Mouse (Mus musculus): ENCODE results near the gene Hoxd4. TPM values are rescaled to one million over a fixed set of nuclear protein-coding genes. Genes with fewer than 3 reads are reported as not detected.

Gene Hoxd4
- polyA plus RNA-seq, 1 experiment from 2014 or later = 4.4 TPM

- Histone ChIP-seq H3K4me3 (replicated peaks; ENCODE audit: low read depth, low read length) (peak within 1 kb of the TSS; percentile 82), H3K36me3 (ENCODE audit: insufficient read depth, low read length) (no peaks in the 10 kb centered on the region), H3K9ac (ENCODE audit: low read depth, low read length) (peak within 1 kb of the TSS; percentile 98), H3K27ac (peak within 1 kb of the TSS; percentile 96), H3K27me3 (ENCODE audit: insufficient read depth, low read length) (peaks cover 7% of the 10 kb centered on the region), H3K4me1 (replicated peaks; ENCODE audit: insufficient read depth, low read length) (peaks cover 13% of the 10 kb centered on the region), H3K4me2 (ENCODE audit: low read length) (peak within 1 kb of the TSS; percentile 76), H3K9me3 (replicated peaks; ENCODE audit: low read length) (no peaks in the 10 kb centered on the region)
- no peak for ATAC-seq (replicated peaks; ENCODE audit: low FRiP score, low read depth)
- WGBS = 4% methylated on average over 15 of the region's 15 CpGs
- TF ChIP-seq CTCF (IDR thresholded peaks at IDR 0.05; ENCODE audit: low read depth) = no peak
- peak; percentile 88 for DNase-seq (ENCODE audit: low spot score)
These were observed 32.7 kb upstream of the Hoxd4 start, which contains the start of gene Hoxd11 for GRCm38 (mm10) chr2:74678891-74679595. Hoxd11 (plus strand) TSS chr2:74679557.

- under 1% methylated on average over 26 of the region's 26 CpGs for WGBS
- no peak for TF ChIP-seq CTCF (IDR thresholded peaks at IDR 0.05; ENCODE audit: low read depth)
- H3K9me3 ChIP-seq (replicated peaks; ENCODE audit: low read length) = no peaks in the 10 kb centered on the region
- DNase-seq (ENCODE audit: low spot score) (no peak), ATAC-seq (replicated peaks; ENCODE audit: low FRiP score, low read depth) (no peak)
- peak overlapping the region; percentile 96 for H3K27ac ChIP-seq
- peak overlapping the region; percentile 76 for H3K4me2 ChIP-seq (ENCODE audit: low read length)
- H3K4me1 ChIP-seq (replicated peaks; ENCODE audit: insufficient read depth, low read length) = peaks cover 12% of the 10 kb centered on the region
- H3K4me3 ChIP-seq (replicated peaks; ENCODE audit: low read depth, low read length) = peak overlapping the region; percentile 82
- peaks cover 5% of the 10 kb centered on the region; the same call in 1 of the 2 replicates for H3K27me3 ChIP-seq (ENCODE audit: insufficient read depth, low read length)
- H3K36me3 ChIP-seq (ENCODE audit: insufficient read depth, low read length) = no peaks in the 10 kb centered on the region
- H3K9ac ChIP-seq (ENCODE audit: low read depth, low read length) = peak overlapping the region; percentile 98
These were observed 32.1 kb upstream of the Hoxd4 start for GRCm38 (mm10) chr2:74679596-74679971.

- WGBS = 1% methylated on average over 23 of the region's 23 CpGs
- H3K4me2 ChIP-seq (ENCODE audit: low read length) = peak overlapping the region; percentile 76
- H3K36me3 ChIP-seq (ENCODE audit: insufficient read depth, low read length) = no peaks in the 10 kb centered on the region
- ATAC-seq (replicated peaks; ENCODE audit: low FRiP score, low read depth) = no peak
- peak overlapping the region; percentile 82 for H3K4me3 ChIP-seq (replicated peaks; ENCODE audit: low read depth, low read length)
- H3K27ac ChIP-seq = peak overlapping the region; percentile 96
- H3K27me3 ChIP-seq (ENCODE audit: insufficient read depth, low read length) = peaks cover 5% of the 10 kb centered on the region; the same call in 1 of the 2 replicates
- peak overlapping the region; percentile 98 for H3K9ac ChIP-seq (ENCODE audit: low read depth, low read length)
- DNase-seq (ENCODE audit: low spot score) = peak; percentile 90
- peaks cover 11% of the 10 kb centered on the region for H3K4me1 ChIP-seq (replicated peaks; ENCODE audit: insufficient read depth, low read length)
- H3K9me3 ChIP-seq (replicated peaks; ENCODE audit: low read length) = no peaks in the 10 kb centered on the region
- TF ChIP-seq CTCF (IDR thresholded peaks at IDR 0.05; ENCODE audit: low read depth) = no peak
These were observed 31.7 kb upstream of the Hoxd4 start for GRCm38 (mm10) chr2:74679980-74680379.

- Histone ChIP-seq H3K9me3 (replicated peaks; ENCODE audit: low read length) (no peaks in the 10 kb centered on the region), H3K27ac (peak overlapping the region; percentile 96), H3K4me2 (ENCODE audit: low read length) (peak overlapping the region; percentile 76), H3K4me3 (replicated peaks; ENCODE audit: low read depth, low read length) (peak overlapping the region; percentile 82), H3K36me3 (ENCODE audit: insufficient read depth, low read length) (no peaks in the 10 kb centered on the region), H3K27me3 (ENCODE audit: insufficient read depth, low read length) (peaks cover 5% of the 10 kb centered on the region; the same call in 1 of the 2 replicates), H3K9ac (ENCODE audit: low read depth, low read length) (peak overlapping the region; percentile 98), H3K4me1 (replicated peaks; ENCODE audit: insufficient read depth, low read length) (peaks cover 8% of the 10 kb centered on the region; the same call in 1 of the 2 replicates)
- no peak for DNase-seq (ENCODE audit: low spot score)
- no peak for TF ChIP-seq CTCF (IDR thresholded peaks at IDR 0.05; ENCODE audit: low read depth)
- WGBS = 6% methylated on average over 21 of the region's 21 CpGs
- no peak for ATAC-seq (replicated peaks; ENCODE audit: low FRiP score, low read depth)
These were observed 30.9 kb upstream of the Hoxd4 start for GRCm38 (mm10) chr2:74680561-74681398.

GRCm38 (mm10) chr2:74681594-74682531, 29.9 kb upstream of the Hoxd4 start:
- Histone ChIP-seq H3K9ac (ENCODE audit: low read depth, low read length) (peak overlapping the region; percentile 98), H3K4me2 (ENCODE audit: low read length) (peak overlapping the region; percentile 76), H3K27ac (peak overlapping the region; percentile 96), H3K27me3 (ENCODE audit: insufficient read depth, low read length) (peaks cover 5% of the 10 kb centered on the region; the same call in 1 of the 2 replicates), H3K9me3 (replicated peaks; ENCODE audit: low read length) (no peaks in the 10 kb centered on the region), H3K36me3 (ENCODE audit: insufficient read depth, low read length) (no peaks in the 10 kb centered on the region), H3K4me1 (replicated peaks; ENCODE audit: insufficient read depth, low read length) (peaks cover 3% of the 10 kb centered on the region; the same call in 1 of the 2 replicates), H3K4me3 (replicated peaks; ENCODE audit: low read depth, low read length) (peak overlapping the region; percentile 82)
- under 1% methylated on average over 73 of the region's 78 CpGs for WGBS
- DNase-seq (ENCODE audit: low spot score) (peak; percentile 82), ATAC-seq (replicated peaks; ENCODE audit: low FRiP score, low read depth) (peak; percentile 68)
- no peak for TF ChIP-seq CTCF (IDR thresholded peaks at IDR 0.05; ENCODE audit: low read depth)
